Comparison of ENCODE assay signal across 7 mouse cellular contexts in the genomic region with DNA sequence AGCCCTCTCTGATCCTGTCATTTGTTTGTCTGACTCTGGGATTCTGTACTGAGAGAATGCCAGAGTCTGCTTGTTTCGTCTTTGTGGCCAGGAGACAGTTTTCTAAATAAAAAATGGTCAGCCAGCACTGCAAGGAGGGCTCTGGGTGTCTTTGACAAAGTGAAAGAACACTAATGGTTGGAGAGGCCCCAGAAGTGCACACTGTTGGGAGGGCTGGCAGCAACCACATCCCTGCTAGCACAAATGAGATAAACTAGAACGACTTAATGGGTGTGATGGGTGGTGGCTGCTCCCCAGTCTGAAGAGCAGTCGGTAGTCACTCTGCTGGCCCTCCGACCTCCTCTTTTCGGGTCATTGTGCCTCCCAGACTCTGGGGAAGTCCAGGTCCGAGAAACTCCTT. TPM values are rescaled to one million over a fixed set of nuclear protein-coding genes. Genes with fewer than 3 reads are reported as not detected.
DNase-seq lines count a peak whose midpoint lies in the region; ATAC-seq and TF ChIP-seq lines count a peak whose summit lies in the region.

No protein-coding gene starts in this region.

- no peak overlapping the region for H3K4me3 ChIP-seq in thymus, adult 2 months (ENCODE audit: control insufficient read depth, insufficient read depth, low read length)
- peak overlapping the region; percentile 90 for H3K4me3 ChIP-seq in forebrain, postnatal 0 days (ENCODE audit: low read depth, low read length)
- H3K4me3 ChIP-seq in liver, embryonic 13.5 days (replicated peaks): peak overlapping the region; percentile 84

- H3K9me3 ChIP-seq in forebrain, postnatal 0 days (ENCODE audit: low read length): no peaks in the 10 kb centered on the region
- H3K9me3 ChIP-seq in liver, embryonic 13.5 days (replicated peaks): no peaks in the 10 kb centered on the region

- peaks cover 26% of the 10 kb centered on the region for H3K4me1 ChIP-seq in thymus, adult 2 months (replicated peaks; ENCODE audit: control insufficient read depth, insufficient read depth, low read length)
- H3K4me1 ChIP-seq in forebrain, postnatal 0 days (ENCODE audit: insufficient read depth): peaks cover 30% of the 10 kb centered on the region
- peaks cover 73% of the 10 kb centered on the region for H3K4me1 ChIP-seq in liver, embryonic 13.5 days (replicated peaks)

- WGBS in thymus, adult 2 months: 63% methylated on average over 6 of the region's 6 CpGs
- 17% methylated on average over 6 of the region's 6 CpGs for WGBS in forebrain, postnatal 0 days
- 19% methylated on average over 6 of the region's 6 CpGs for WGBS in liver, embryonic 13.5 days (ENCODE audit: insufficient replicate concordance)

- DNase-seq in thymus, postnatal 0 days (ENCODE audit: low spot score): peak; percentile 21
- DNase-seq in thymus, adult 2 months: no peak
- peak; percentile 54 for DNase-seq in forebrain, postnatal 0 days
- DNase-seq in liver, embryonic 13.5 days: no peak
- no peak for DNase-seq in testis, postnatal 14 days (ENCODE audit: low spot score)
- no peak for DNase-seq in yolk sac, embryonic 10.5 days (ENCODE audit: low spot score)

- TF ChIP-seq CTCF in thymus, adult 2 months (IDR thresholded peaks at IDR 0.05; ENCODE audit: borderline replicate concordance, control insufficient read depth, extremely low read depth, insufficient read depth, low read length, poor library complexity): no peak
- TF ChIP-seq CTCF in forebrain, postnatal 0 days (IDR thresholded peaks at IDR 0.05; ENCODE audit: low read depth): no peak

- H3K27me3 ChIP-seq in thymus, adult 2 months (ENCODE audit: control insufficient read depth, insufficient read depth, low read length): peaks cover 3% of the 10 kb centered on the region; the same call in 1 of the 2 replicates
- H3K27me3 ChIP-seq in forebrain, postnatal 0 days (ENCODE audit: insufficient read depth, low read length): no peaks in the 10 kb centered on the region
- peaks cover 34% of the 10 kb centered on the region for H3K27me3 ChIP-seq in liver, embryonic 13.5 days

- no peak for TF ChIP-seq POLR2A in thymus, adult 2 months (IDR thresholded peaks at IDR 0.05; ENCODE audit: control insufficient read depth, extremely low read depth, insufficient read depth, low read length, poor library complexity)

- H3K9ac ChIP-seq in forebrain, postnatal 0 days: peak overlapping the region; percentile 94
- peak overlapping the region; percentile 35; the same call in 1 of the 2 replicates for H3K9ac ChIP-seq in liver, embryonic 13.5 days

- ATAC-seq in forebrain, postnatal 0 days: no peak
- peak; percentile 52 for ATAC-seq in liver, embryonic 13.5 days (ENCODE audit: low read depth)
- no peak for ATAC-seq in frontal cortex, adult (ENCODE audit: low TSS enrichment)

- peaks cover 22% of the 10 kb centered on the region for H3K36me3 ChIP-seq in thymus, adult 2 months (ENCODE audit: control insufficient read depth, insufficient read depth, low read length)
- 0 out of 2 replicates have a peak, but pooled peaks cover 8% of the 10 kb centered on the region for H3K36me3 ChIP-seq in forebrain, postnatal 0 days (ENCODE audit: insufficient read depth)
- peaks cover 39% of the 10 kb centered on the region for H3K36me3 ChIP-seq in liver, embryonic 13.5 days

- H3K4me2 ChIP-seq in forebrain, postnatal 0 days (ENCODE audit: low read depth): peak overlapping the region; percentile 86
- H3K4me2 ChIP-seq in liver, embryonic 13.5 days: peak overlapping the region; percentile 94

- no peak overlapping the region for H3K27ac ChIP-seq in thymus, adult 2 months (ENCODE audit: control insufficient read depth, insufficient read depth, low read length)
- H3K27ac ChIP-seq in forebrain, postnatal 0 days (ENCODE audit: low read depth, low read length): peak overlapping the region; percentile 99
- peak overlapping the region; percentile 60 for H3K27ac ChIP-seq in liver, embryonic 13.5 days

RNA-seq across cellular contexts. Expression of a gene that starts 1.7 kb away (rescaled TPM):
- 5.8 and 7.1 TPM in 2 replicates for polyA plus RNA-seq in thymus, postnatal 0 days (2015; fragmentation: Nextera tagmentation; extraction: Ambion mirVana)
- 68.3 and 80.8 TPM in 2 replicates for polyA plus RNA-seq in thymus, adult 2 months (2012; rRNA removed)
- total RNA-seq in forebrain, postnatal 0 days (2014; rRNA removed): 185 and 206 TPM in 2 replicates
- polyA plus RNA-seq in forebrain, postnatal 0 days (2015; fragmentation: Nextera tagmentation; extraction: Ambion mirVana): 24.3 and 29.9 TPM in 2 replicates
- polyA plus RNA-seq in liver, embryonic 13.5 days (2015; fragmentation: Nextera tagmentation; extraction: Ambion mirVana): 0.93 and 1.00 TPM in 2 replicates

RNA-seq across cellular contexts. Expression of a gene that starts 36.3 kb away (rescaled TPM):
- 28.6 and 35.2 TPM in 2 replicates for polyA plus RNA-seq in thymus, postnatal 0 days (2015; fragmentation: Nextera tagmentation; extraction: Ambion mirVana)
- polyA plus RNA-seq in thymus, adult 2 months (2012; rRNA removed): 48.9 and 61.9 TPM in 2 replicates
- 43.2 and 48.9 TPM in 2 replicates for total RNA-seq in forebrain, postnatal 0 days (2014; rRNA removed)
- 16.4 and 20.8 TPM in 2 replicates for polyA plus RNA-seq in forebrain, postnatal 0 days (2015; fragmentation: Nextera tagmentation; extraction: Ambion mirVana)
- 3.7 and 4.7 TPM in 2 replicates for polyA plus RNA-seq in liver, embryonic 13.5 days (2015; fragmentation: Nextera tagmentation; extraction: Ambion mirVana)

Comparison
In these comparisons a context has a peak if more than half of its experiments do, and no peak if none do; other contexts are left out.
1. DNase-seq: peak in thymus, postnatal 0 days (single experiment) and forebrain, postnatal 0 days (single experiment); none in thymus, adult 2 months (single experiment), liver, embryonic 13.5 days (single experiment), testis, postnatal 14 days (single experiment) and yolk sac, embryonic 10.5 days (single experiment).